Mouse (Mus musculus): ENCODE measurements around the gene Bmp3. TPM values are rescaled to one million over a fixed set of nuclear protein-coding genes. Genes with fewer than 3 reads are reported as not detected.

The Bmp3 gene
- polyA plus RNA-seq (2015; fragmentation: Nextera tagmentation; extraction: Ambion mirVana) = 12.3 and 16.2 TPM in 2 replicates

DNA sequence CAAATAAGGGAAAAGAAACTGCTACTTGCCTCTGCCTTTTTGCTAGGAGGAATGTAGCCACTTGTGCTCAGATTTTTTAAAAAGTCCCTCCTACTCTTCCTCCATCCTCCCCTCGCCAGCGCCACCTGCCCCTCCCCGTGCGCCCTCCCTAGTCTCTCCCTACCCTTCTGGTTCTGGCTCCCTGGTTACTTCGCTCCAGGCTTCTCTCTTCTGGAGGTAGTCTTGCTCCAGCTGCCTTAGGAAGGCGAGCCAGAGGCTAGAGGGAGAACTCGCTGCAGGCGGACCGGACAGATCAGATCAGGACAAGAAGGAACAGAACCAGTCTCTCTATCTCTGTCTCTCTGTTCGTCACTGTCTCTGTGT lies at the start of gene Bmp3:
Gene Bmp3 (plus strand): TSS at position 152 of the 363 bp plus-strand sequence.
- Histone ChIP-seq H3K9ac (peak within 1 kb of the TSS; percentile 82), H3K9me3 (no peaks in the 10 kb centered on the region), H3K36me3 (no peaks in the 10 kb centered on the region), H3K27me3 (peaks cover 61% of the 10 kb centered on the region), H3K27ac (peak within 1 kb of the TSS; percentile 79), H3K4me2 (peak within 1 kb of the TSS; percentile 97), H3K4me3 (peak within 1 kb of the TSS; percentile 68), H3K4me1 (peaks cover 33% of the 10 kb centered on the region)
- 2% methylated on average over 10 of the region's 10 CpGs for WGBS
- ATAC-seq (ENCODE audit: insufficient number of reproducible peaks, insufficient read depth, low FRiP score, low TSS enrichment, low read depth) = peak; percentile 45; the same call in 1 of the 2 replicates

GRCm38 (mm10) chr5:98804761-98805160 lies 49.5 kb upstream of the Bmp3 start:
- no peak for ATAC-seq (ENCODE audit: insufficient number of reproducible peaks, insufficient read depth, low FRiP score, low TSS enrichment, low read depth)
- Histone ChIP-seq H3K36me3 (no peaks in the 10 kb centered on the region), H3K27me3 (no peaks in the 10 kb centered on the region), H3K9ac (no peak overlapping the region), H3K9me3 (no peaks in the 10 kb centered on the region), H3K4me3 (no peak overlapping the region), H3K4me2 (no peak overlapping the region), H3K27ac (no peak overlapping the region), H3K4me1 (no peaks in the 10 kb centered on the region)
- 91% methylated on average over 6 of the region's 6 CpGs for WGBS

DNA sequence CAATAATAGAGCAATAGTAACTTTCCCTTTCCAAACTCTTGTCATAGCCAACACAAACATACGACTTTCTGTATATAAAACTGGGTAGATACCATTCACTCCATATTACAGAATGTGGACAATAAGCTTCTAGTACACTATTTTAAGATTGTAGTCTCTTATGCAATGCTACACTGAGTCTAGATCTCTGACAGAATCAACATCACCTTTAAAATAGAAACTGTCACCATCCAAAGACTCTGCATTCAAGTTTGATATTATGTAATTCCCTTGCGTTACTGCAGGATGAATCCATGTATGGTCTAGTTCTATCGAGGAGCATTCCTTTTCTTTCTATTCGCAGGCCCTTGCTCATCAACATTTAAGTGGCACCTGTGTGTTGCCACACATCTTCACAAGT lies 47.7 kb upstream of the Bmp3 start:
- Histone ChIP-seq H3K9ac (no peak overlapping the region), H3K36me3 (no peaks in the 10 kb centered on the region), H3K4me3 (no peak overlapping the region), H3K4me2 (no peak overlapping the region), H3K27ac (no peak overlapping the region), H3K4me1 (no peaks in the 10 kb centered on the region), H3K27me3 (no peaks in the 10 kb centered on the region), H3K9me3 (no peaks in the 10 kb centered on the region)
- no peak for ATAC-seq (ENCODE audit: insufficient number of reproducible peaks, insufficient read depth, low FRiP score, low TSS enrichment, low read depth)
- WGBS = 95% methylated on average over 4 of the region's 4 CpGs

GRCm38 (mm10) chr5:98807022-98807421 lies 47.2 kb upstream of the Bmp3 start:
- no peak overlapping the region for H3K4me2 ChIP-seq
- no peaks in the 10 kb centered on the region for H3K4me1 ChIP-seq
- 80% methylated on average over 7 of the region's 7 CpGs for WGBS
- H3K4me3 ChIP-seq = no peak overlapping the region
- no peaks in the 10 kb centered on the region for H3K27me3 ChIP-seq
- H3K9ac ChIP-seq = no peak overlapping the region
- ATAC-seq (ENCODE audit: insufficient number of reproducible peaks, insufficient read depth, low FRiP score, low TSS enrichment, low read depth) = no peak
- H3K36me3 ChIP-seq = no peaks in the 10 kb centered on the region
- H3K9me3 ChIP-seq = no peaks in the 10 kb centered on the region
- no peak overlapping the region for H3K27ac ChIP-seq

DNA sequence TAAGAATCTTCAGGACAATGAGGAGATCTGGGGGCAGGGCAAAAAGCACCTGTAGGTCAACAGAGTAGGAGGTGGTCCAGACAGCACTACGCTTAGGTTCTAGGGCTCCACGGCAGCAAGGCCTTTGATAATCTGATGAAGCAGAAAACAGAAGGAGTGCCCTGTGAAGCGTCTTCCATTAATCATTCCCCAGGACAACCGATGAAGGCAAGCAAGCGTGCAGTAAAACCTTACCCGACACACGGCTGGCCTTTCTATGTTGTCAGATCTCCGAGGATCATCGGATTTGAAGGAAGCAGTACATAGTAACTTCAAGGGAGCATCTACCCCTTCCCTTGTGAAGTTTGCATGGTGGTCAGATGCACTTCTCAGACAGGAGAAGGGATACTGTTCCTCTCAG lies 46.3 kb upstream of the Bmp3 start:
- 81% methylated on average over 9 of the region's 9 CpGs for WGBS
- no peak overlapping the region for H3K27ac ChIP-seq
- H3K9me3 ChIP-seq = no peaks in the 10 kb centered on the region
- no peak for ATAC-seq (ENCODE audit: insufficient number of reproducible peaks, insufficient read depth, low FRiP score, low TSS enrichment, low read depth)
- H3K36me3 ChIP-seq = no peaks in the 10 kb centered on the region
- H3K4me3 ChIP-seq = no peak overlapping the region
- H3K27me3 ChIP-seq = no peaks in the 10 kb centered on the region
- H3K9ac ChIP-seq = no peak overlapping the region
- H3K4me1 ChIP-seq = no peaks in the 10 kb centered on the region
- no peak overlapping the region for H3K4me2 ChIP-seq

GRCm38 (mm10) chr5:98812380-98812779 lies 41.8 kb upstream of the Bmp3 start:
- Histone ChIP-seq H3K9ac (no peak overlapping the region), H3K9me3 (no peaks in the 10 kb centered on the region), H3K27me3 (no peaks in the 10 kb centered on the region), H3K4me3 (no peak overlapping the region), H3K4me1 (no peaks in the 10 kb centered on the region), H3K4me2 (no peak overlapping the region), H3K27ac (no peak overlapping the region), H3K36me3 (no peaks in the 10 kb centered on the region)
- ATAC-seq (ENCODE audit: insufficient number of reproducible peaks, insufficient read depth, low FRiP score, low TSS enrichment, low read depth) = no peak
- WGBS = 94% methylated on average over 1 of the region's 1 CpGs

GRCm38 (mm10) chr5:98815269-98815668 lies 38.9 kb upstream of the Bmp3 start:
- no peak overlapping the region for H3K9ac ChIP-seq
- H3K4me1 ChIP-seq = no peaks in the 10 kb centered on the region
- H3K4me2 ChIP-seq = no peak overlapping the region
- no peak overlapping the region for H3K27ac ChIP-seq
- H3K36me3 ChIP-seq = no peaks in the 10 kb centered on the region
- 82% methylated on average over 1 of the region's 1 CpGs for WGBS
- H3K9me3 ChIP-seq = no peaks in the 10 kb centered on the region
- no peaks in the 10 kb centered on the region for H3K27me3 ChIP-seq
- H3K4me3 ChIP-seq = no peak overlapping the region
- no peak for ATAC-seq (ENCODE audit: insufficient number of reproducible peaks, insufficient read depth, low FRiP score, low TSS enrichment, low read depth)

GRCm38 (mm10) chr5:98833760-98834159 lies 20.5 kb upstream of the Bmp3 start:
- 84% methylated on average over 9 of the region's 9 CpGs for WGBS
- H3K36me3 ChIP-seq = no peaks in the 10 kb centered on the region
- ATAC-seq (ENCODE audit: insufficient number of reproducible peaks, insufficient read depth, low FRiP score, low TSS enrichment, low read depth) = no peak

GRCm38 (mm10) chr5:98834300-98834699 lies 19.9 kb upstream of the Bmp3 start:
- Histone ChIP-seq H3K9me3 (no peaks in the 10 kb centered on the region), H3K36me3 (no peaks in the 10 kb centered on the region), H3K4me2 (no peak overlapping the region), H3K27me3 (no peaks in the 10 kb centered on the region; the same call in 1 of the 2 replicates), H3K4me3 (no peak overlapping the region), H3K27ac (no peak overlapping the region), H3K9ac (no peak overlapping the region), H3K4me1 (no peaks in the 10 kb centered on the region)
- WGBS = 88% methylated on average over 6 of the region's 6 CpGs
- ATAC-seq (ENCODE audit: insufficient number of reproducible peaks, insufficient read depth, low FRiP score, low TSS enrichment, low read depth) = no peak

More at GRCm38 (mm10) chr5:98833760-98834159, 20.5 kb upstream of the Bmp3 start:
- Histone ChIP-seq H3K4me2 (no peak overlapping the region), H3K27ac (no peak overlapping the region), H3K9me3 (no peaks in the 10 kb centered on the region), H3K4me3 (no peak overlapping the region), H3K4me1 (no peaks in the 10 kb centered on the region), H3K9ac (no peak overlapping the region), H3K27me3 (no peaks in the 10 kb centered on the region; the same call in 1 of the 2 replicates)

DNA sequence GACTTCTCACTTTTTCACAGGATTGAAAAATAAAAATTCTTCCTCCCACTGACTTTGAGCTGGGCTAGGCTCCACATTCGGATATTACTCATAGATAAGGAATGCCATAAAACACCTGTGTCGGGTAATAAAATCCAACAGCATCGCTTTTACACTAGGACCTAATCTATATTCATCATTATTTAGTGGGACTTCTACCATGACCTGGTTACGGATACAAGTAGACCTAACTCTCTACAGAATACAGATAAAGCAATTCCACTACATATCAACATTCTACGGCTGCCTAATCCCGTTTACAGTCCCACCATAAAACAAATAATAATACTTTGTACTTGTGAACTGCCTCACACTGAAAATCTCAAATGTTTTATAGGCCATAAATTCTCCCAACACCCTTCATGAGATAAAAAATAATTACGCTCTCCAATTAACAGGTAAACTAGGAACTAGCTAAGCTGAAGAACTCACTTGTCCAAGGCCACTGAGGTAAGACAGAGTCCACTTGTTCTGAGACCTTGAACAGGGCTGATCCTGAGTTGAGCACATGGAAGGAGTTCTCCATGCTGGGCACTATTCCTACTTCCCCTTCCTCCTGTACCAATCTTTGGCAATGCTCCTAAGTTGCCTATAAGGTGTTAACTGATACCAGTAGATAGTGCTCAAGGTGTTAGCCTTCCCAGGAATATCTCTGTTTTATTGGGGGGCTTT lies 11.5 kb upstream of the Bmp3 start:
- Histone ChIP-seq H3K4me1 (peaks cover 3% of the 10 kb centered on the region; the same call in 1 of the 2 replicates), H3K9ac (no peak overlapping the region), H3K36me3 (no peaks in the 10 kb centered on the region), H3K4me2 (no peak overlapping the region), H3K27ac (no peak overlapping the region), H3K4me3 (no peak overlapping the region), H3K9me3 (no peaks in the 10 kb centered on the region), H3K27me3 (0 out of 2 replicates have a peak, but pooled peaks cover 8% of the 10 kb centered on the region)
- WGBS = 90% methylated on average over 7 of the region's 7 CpGs
- ATAC-seq (ENCODE audit: insufficient number of reproducible peaks, insufficient read depth, low FRiP score, low TSS enrichment, low read depth) = no peak

- no peaks in the 10 kb centered on the region for H3K9me3 ChIP-seq
- H3K36me3 ChIP-seq = no peaks in the 10 kb centered on the region
- no peak overlapping the region for H3K27ac ChIP-seq
- WGBS = 63% methylated on average over 1 of the region's 1 CpGs
- no peak overlapping the region for H3K9ac ChIP-seq
- no peak overlapping the region for H3K4me3 ChIP-seq
- peaks cover 3% of the 10 kb centered on the region; the same call in 1 of the 2 replicates for H3K4me1 ChIP-seq
- no peak overlapping the region for H3K4me2 ChIP-seq
- 0 out of 2 replicates have a peak, but pooled peaks cover 8% of the 10 kb centered on the region for H3K27me3 ChIP-seq
- ATAC-seq (ENCODE audit: insufficient number of reproducible peaks, insufficient read depth, low FRiP score, low TSS enrichment, low read depth) = no peak
Observed at GRCm38 (mm10) chr5:98844664-98845063, 9.6 kb upstream of the Bmp3 start.

All from embryonic facial prominence, embryonic 13.5 days (tissue).